ENCODE assay signal across 14 mouse cellular contexts in the genomic region with DNA sequence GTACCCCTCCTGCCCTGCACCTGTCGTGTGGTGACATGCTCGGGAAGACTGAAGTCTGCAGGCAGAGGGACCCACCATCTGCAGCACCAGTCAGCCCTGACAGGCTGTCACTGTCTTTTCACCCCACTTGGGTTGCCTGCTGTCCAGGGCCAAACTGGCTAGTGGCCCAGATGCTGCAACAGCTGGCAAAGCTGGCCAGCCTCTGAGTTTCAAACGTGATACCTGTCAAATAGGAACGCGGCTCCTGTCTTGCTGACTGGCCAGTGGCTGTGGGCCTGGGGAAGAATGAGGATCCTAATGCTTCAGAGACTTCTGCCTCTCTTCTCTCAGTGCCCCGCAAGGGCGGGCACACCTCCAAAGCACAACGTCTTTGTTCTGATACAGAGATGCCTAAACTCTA. TPM values are rescaled to one million over a fixed set of nuclear protein-coding genes. Genes with fewer than 3 reads are reported as not detected.
DNase-seq lines count a peak whose midpoint lies in the region; ATAC-seq lines count a peak whose summit lies in the region.
"Had no signal": no experiment of that assay in that cellular context is flagged by ENCODE, and none has a peak within 500 bp of the region (broad histone marks: within the 10 kb centered on the region; RNA-seq: fewer than 3 reads in every experiment).

No protein-coding gene starts in this region.

- no peak overlapping the region for H3K27ac ChIP-seq in heart, embryonic 11.5 days (ENCODE audit: low read depth, low read length)
- peak overlapping the region; percentile 86; the same call in 1 of the 2 replicates for H3K27ac ChIP-seq in hindbrain, embryonic 15.5 days (replicated peaks)
- H3K27ac ChIP-seq: heart, embryonic 13.5 days had no signal

- H3K36me3 ChIP-seq in heart, embryonic 11.5 days (ENCODE audit: control insufficient read depth, insufficient read depth, low read length), result no peaks in the 10 kb centered on the region
- no peaks in the 10 kb centered on the region for H3K36me3 ChIP-seq in hindbrain, embryonic 15.5 days
- H3K36me3 ChIP-seq: heart, embryonic 13.5 days; neural tube, embryonic 12.5 days had no signal

- H3K9ac ChIP-seq in heart, embryonic 11.5 days (ENCODE audit: low read depth, low read length), result no peak overlapping the region
- no peak overlapping the region for H3K9ac ChIP-seq in hindbrain, embryonic 15.5 days
- H3K9ac ChIP-seq: heart, embryonic 13.5 days had no signal

- intact Hi-C loops in heart, postnatal 14 days (cut with DNase I), result no loop called here

- no peaks in the 10 kb centered on the region for H3K9me3 ChIP-seq in heart, embryonic 11.5 days (replicated peaks; ENCODE audit: control insufficient read depth, low read length)
- H3K9me3 ChIP-seq in hindbrain, embryonic 15.5 days, result no peaks in the 10 kb centered on the region
- H3K9me3 ChIP-seq: heart, embryonic 13.5 days; neural tube, embryonic 12.5 days had no signal

- H3K4me3 ChIP-seq in heart, embryonic 11.5 days (ENCODE audit: low read depth, low read length), result no peak overlapping the region
- no peak overlapping the region for H3K4me3 ChIP-seq in hindbrain, embryonic 15.5 days
- H3K4me3 ChIP-seq: heart, embryonic 13.5 days had no signal

- WGBS in heart, embryonic 11.5 days (ENCODE audit: insufficient replicate concordance), result 66% methylated on average over 8 of the region's 8 CpGs
- 51% methylated on average over 8 of the region's 8 CpGs for WGBS in hindbrain, embryonic 15.5 days

- H3K4me1 ChIP-seq in heart, embryonic 11.5 days (ENCODE audit: control insufficient read depth, insufficient read depth, low read length), result peaks cover 13% of the 10 kb centered on the region
- peaks cover 41% of the 10 kb centered on the region for H3K4me1 ChIP-seq in hindbrain, embryonic 15.5 days (replicated peaks)

- DNase-seq in cerebellum, adult 11-12 months, result peak; percentile 68
- no peak for DNase-seq in cerebellum, adult 8-10 months
- DNase-seq in heart, postnatal 14 days, result peak; percentile 24 to 57
- DNase-seq in cerebellum, postnatal 36 days, result peak; percentile 17 to 23
- DNase-seq in frontal cortex, postnatal 14 days (ENCODE audit: low spot score in 2 of 2), result no peak
- DNase-seq in layer of hippocampus, adult 8-10 months (ENCODE audit: low spot score in 2 of 2), result no peak
- DNase-seq: kidney, adult 11 months; lung, adult 18-20 months; thymus, postnatal 4 days had no signal

- no peak overlapping the region for H3K4me2 ChIP-seq in heart, embryonic 11.5 days
- peak overlapping the region; percentile 77; the same call in 1 of the 2 replicates for H3K4me2 ChIP-seq in hindbrain, embryonic 15.5 days

- no peak for ATAC-seq in heart, embryonic 11.5 days (replicated peaks; ENCODE audit: insufficient number of reproducible peaks, low FRiP score, low TSS enrichment)
- no peak for ATAC-seq in hindbrain, embryonic 15.5 days (ENCODE audit: low FRiP score, low read depth)

- peaks cover 67% of the 10 kb centered on the region for H3K27me3 ChIP-seq in heart, embryonic 11.5 days (ENCODE audit: control insufficient read depth, insufficient read depth, low read length)
- no peaks in the 10 kb centered on the region for H3K27me3 ChIP-seq in hindbrain, embryonic 15.5 days

RNA-seq across cellular contexts. Expression of a gene that starts 0.7 kb away (rescaled TPM):
- total RNA-seq in heart, postnatal 14 days (2021), result 1 to 10 TPM; 3.5 to 4.6 TPM
- polyA plus RNA-seq in heart, embryonic 11.5 days (2014; fragmentation: Nextera tagmentation; extraction: Ambion mirVana), result 0.09 and 0.35 TPM in 2 replicates
- polyA plus RNA-seq in hindbrain, embryonic 15.5 days (2015; fragmentation: Nextera tagmentation; extraction: Ambion mirVana), result 28.2 and 47.0 TPM in 2 replicates
- total RNA-seq in layer of hippocampus, adult 8-10 months (2022), result 100 to 1,000 TPM in 1 of 4 experiments, 10 to 100 TPM in 3; 74.6 to 104 (median 85.8) TPM
- total RNA-seq: megakaryocyte, adult 5-6 weeks had no signal

RNA-seq across cellular contexts. Expression of a gene that starts 37.8 kb away (rescaled TPM):
- total RNA-seq in heart, postnatal 14 days (2021), result 1 to 10 TPM; 1.5 to 2.0 TPM
- polyA plus RNA-seq in heart, embryonic 11.5 days (2014; fragmentation: Nextera tagmentation; extraction: Ambion mirVana), result 1.1 and 1.3 TPM in 2 replicates
- polyA plus RNA-seq in hindbrain, embryonic 15.5 days (2015; fragmentation: Nextera tagmentation; extraction: Ambion mirVana), result 0.85 and 1.1 TPM in 2 replicates
- 1 to 10 TPM; 5.9 to 6.5 (median 6.3) TPM for total RNA-seq in layer of hippocampus, adult 8-10 months (2022)

Comparison
In these comparisons a context has a peak if more than half of its experiments do, and no peak if none do; other contexts are left out.
1. DNase-seq: peak in cerebellum, adult 11-12 months (single experiment), heart, postnatal 14 days (2 of 2) and cerebellum, postnatal 36 days (2 of 2); none in cerebellum, adult 8-10 months (single experiment), frontal cortex, postnatal 14 days (0 of 2) and layer of hippocampus, adult 8-10 months (0 of 2).
2. RNA of a gene that starts 0.7 kb away (total RNA-seq): 74.6 to 104 TPM in layer of hippocampus, adult 8-10 months; 3.5 to 4.6 TPM in heart, postnatal 14 days; every median in the first group is over 10 times any median in the second.